Mouse (Mus musculus) C2C12 (cell line): ENCODE measurements around the gene Cab39l. TPM values are rescaled to one million over a fixed set of nuclear protein-coding genes. Genes with fewer than 3 reads are reported as not detected.

ENCODE experiments used
- H3K27me3 ChIP-seq: one replicate; pipeline ENCODE4 v1.6.1; 2011; ENCODE audit not compliant: control insufficient read depth, insufficient read depth, insufficient read length
- H3K36me3 ChIP-seq: one replicate; pipeline ENCODE4 v1.6.1; 2011; ENCODE audit not compliant: control insufficient read depth, insufficient read depth
- H3K4me3 ChIP-seq: one replicate; pipeline ENCODE4 v1.5.1; 2011; ENCODE audit warnings: mild to moderate bottlenecking, control low read depth; ENCODE audit not compliant: poor library complexity, insufficient read depth, severe bottlenecking
- H3K79me2 ChIP-seq: one replicate; pipeline ENCODE4 v1.6.1; 2011; ENCODE audit not compliant: control insufficient read depth, insufficient read depth
- H3K79me3 ChIP-seq: one replicate; pipeline ENCODE4 v1.6.1; 2011; ENCODE audit warnings: low read depth, control low read depth
- H3ac ChIP-seq: one replicate; pipeline ENCODE3; 2011; ENCODE audit warnings: low read depth; ENCODE audit not compliant: control insufficient read depth, insufficient read length
- CEBPB ChIP-seq: IDR thresholded peaks from one replicate; pipeline ENCODE4 v1.6.1; 2011; ENCODE audit warnings: low read depth, mild to moderate bottlenecking, control low read depth, moderate library complexity
- CTCF ChIP-seq: IDR thresholded peaks from one replicate; pipeline ENCODE4 v1.5.1; 2011; ENCODE audit not compliant: control insufficient read depth, insufficient read depth, insufficient read length
- FOSL1 ChIP-seq: IDR thresholded peaks from one replicate; pipeline ENCODE4 v1.8.0; 2011; ENCODE audit warnings: mild to moderate bottlenecking, low read length; ENCODE audit not compliant: poor library complexity, insufficient read depth, severe bottlenecking
- MYOD1 ChIP-seq: IDR thresholded peaks from one replicate; pipeline ENCODE4 v1.6.1; 2011; ENCODE audit warnings: low read depth; ENCODE audit not compliant: control insufficient read depth, insufficient read length
- MYOG ChIP-seq: IDR thresholded peaks from one replicate; pipeline ENCODE4 v1.6.1; 2011; ENCODE audit not compliant: control insufficient read depth, insufficient read length; ENCODE audit errors: extremely low read depth
- polyA plus RNA-seq: library from polyadenylated mRNA; unstranded; fragments of >200 nt; fragmentation: generic; extraction: Trizol; gene quantifications from one replicate; pipeline ENCODE4 v1.2.1, GENCODE M21; 2012; ENCODE audit warnings: missing spikeins

Gene Cab39l
- polyA plus RNA-seq, 1 experiment: 10.9 TPM

GRCm38 (mm10) chr14:59633988-59634387, 193.2 kb downstream of the Cab39l start:
- no peak for TF ChIP-seq MYOG
- TF ChIP-seq CTCF: no peak
- no peak for TF ChIP-seq FOSL1
- TF ChIP-seq MYOD1: no peak
- TF ChIP-seq CEBPB: no peak
- H3K36me3 ChIP-seq: no peaks in the 10 kb centered on the region
- H3K79me2 ChIP-seq: no peaks in the 10 kb centered on the region
- no peak overlapping the region for H3ac ChIP-seq
- no peaks in the 10 kb centered on the region for H3K27me3 ChIP-seq
- no peaks in the 10 kb centered on the region for H3K79me3 ChIP-seq
- H3K4me3 ChIP-seq: no peak overlapping the region

Other genes with a start within 250 kb of the Cab39l start
- gene Rcbtb1, start 239.8 kb upstream of the Cab39l start, polyA plus RNA-seq: 10.5 TPM
- not detected for gene Gm6904, start 180.8 kb upstream of the Cab39l start, polyA plus RNA-seq
- gene Phf11a, start 143.4 kb upstream of the Cab39l start, polyA plus RNA-seq: not detected
- gene Phf11b, start 99.6 kb upstream of the Cab39l start, polyA plus RNA-seq: not detected
- gene Phf11d, start 75.5 kb upstream of the Cab39l start, polyA plus RNA-seq: not detected
- 0.18 TPM for gene Phf11c, start 45.6 kb upstream of the Cab39l start, polyA plus RNA-seq
- 2.9 TPM for gene Setdb2, start 88 bp upstream of the Cab39l start, polyA plus RNA-seq
- gene Cdadc1, start 157.0 kb downstream of the Cab39l start, polyA plus RNA-seq: 8.2 TPM
- 0.09 TPM for gene Shisa2, start 184.3 kb downstream of the Cab39l start, polyA plus RNA-seq